Mouse (Mus musculus): ENCODE results near the gene Cask. TPM values are rescaled to one million over a fixed set of nuclear protein-coding genes. Genes with fewer than 3 reads are reported as not detected.

The Cask gene
- polyA plus RNA-seq, 1 experiment from 2014 or later, result 16.4 TPM

GRCm38 (mm10) chrX:13716796-13717569 lies 134.2 kb downstream of the Cask start:
- Histone ChIP-seq H3K9me3 (no peaks in the 10 kb centered on the region), H3K27me3 (replicated peaks) (no peaks in the 10 kb centered on the region), H3K36me3 (no peaks in the 10 kb centered on the region), H3K4me1 (no peaks in the 10 kb centered on the region), H3K4me3 (replicated peaks) (no peak overlapping the region), H3K27ac (peak overlapping the region; percentile 44; the same call in 1 of the 2 replicates), H3K9ac (no peak overlapping the region), H3K4me2 (no peak overlapping the region)
- ATAC-seq (ENCODE audit: insufficient read depth, low FRiP score, low read depth), result peak; percentile 89
- 60% methylated on average over 4 of the region's 4 CpGs for WGBS

- no peaks in the 10 kb centered on the region for H3K9me3 ChIP-seq
Observed at GRCm38 (mm10) chrX:13710174-13710573, 141.0 kb downstream of the Cask start.

GRCm38 (mm10) chrX:13705051-13705450 lies 146.1 kb downstream of the Cask start:
- H3K9ac ChIP-seq, result no peak overlapping the region
- no peak overlapping the region for H3K4me2 ChIP-seq
- H3K36me3 ChIP-seq, result no peaks in the 10 kb centered on the region
- 29% methylated on average over 2 of the region's 2 CpGs for WGBS
- H3K27ac ChIP-seq, result no peak overlapping the region
- H3K4me3 ChIP-seq (replicated peaks), result no peak overlapping the region
- no peaks in the 10 kb centered on the region for H3K4me1 ChIP-seq
- no peaks in the 10 kb centered on the region for H3K9me3 ChIP-seq
- no peak for ATAC-seq (ENCODE audit: insufficient read depth, low FRiP score, low read depth)
- H3K27me3 ChIP-seq (replicated peaks), result no peaks in the 10 kb centered on the region

More at GRCm38 (mm10) chrX:13710174-13710573, 141.0 kb downstream of the Cask start:
- H3K4me3 ChIP-seq (replicated peaks), result no peak overlapping the region
- 46% methylated on average over 2 of the region's 2 CpGs for WGBS
- H3K4me1 ChIP-seq, result no peaks in the 10 kb centered on the region
- no peak; the same call in 1 of the 2 replicates for ATAC-seq (ENCODE audit: insufficient read depth, low FRiP score, low read depth)
- no peak overlapping the region for H3K27ac ChIP-seq
- no peak overlapping the region for H3K4me2 ChIP-seq
- no peak overlapping the region for H3K9ac ChIP-seq
- H3K36me3 ChIP-seq, result no peaks in the 10 kb centered on the region
- H3K27me3 ChIP-seq (replicated peaks), result no peaks in the 10 kb centered on the region

GRCm38 (mm10) chrX:13700681-13701080 lies 150.5 kb downstream of the Cask start:
- Histone ChIP-seq H3K27me3 (replicated peaks) (no peaks in the 10 kb centered on the region), H3K4me1 (no peaks in the 10 kb centered on the region), H3K4me3 (replicated peaks) (no peak overlapping the region), H3K9ac (no peak overlapping the region), H3K36me3 (no peaks in the 10 kb centered on the region), H3K4me2 (no peak overlapping the region), H3K9me3 (no peaks in the 10 kb centered on the region), H3K27ac (no peak overlapping the region)
- 78% methylated on average over 3 of the region's 3 CpGs for WGBS
- ATAC-seq (ENCODE audit: insufficient read depth, low FRiP score, low read depth), result no peak

- H3K4me2 ChIP-seq, result no peak overlapping the region
Observed at GRCm38 (mm10) chrX:13691865-13692264, 159.3 kb downstream of the Cask start.

GRCm38 (mm10) chrX:13688356-13688755 lies 162.8 kb downstream of the Cask start:
- H3K36me3 ChIP-seq, result no peaks in the 10 kb centered on the region
- H3K27ac ChIP-seq, result no peak overlapping the region
- H3K9me3 ChIP-seq, result no peaks in the 10 kb centered on the region
- H3K27me3 ChIP-seq (replicated peaks), result no peaks in the 10 kb centered on the region
- H3K4me3 ChIP-seq (replicated peaks), result no peak overlapping the region
- no peaks in the 10 kb centered on the region for H3K4me1 ChIP-seq
- ATAC-seq (ENCODE audit: insufficient read depth, low FRiP score, low read depth), result no peak
- no peak overlapping the region for H3K4me2 ChIP-seq
- WGBS, result 71% methylated on average over 2 of the region's 2 CpGs
- no peak overlapping the region for H3K9ac ChIP-seq

More at GRCm38 (mm10) chrX:13691865-13692264, 159.3 kb downstream of the Cask start:
- Histone ChIP-seq H3K4me1 (no peaks in the 10 kb centered on the region), H3K27me3 (replicated peaks) (no peaks in the 10 kb centered on the region), H3K9ac (no peak overlapping the region), H3K4me3 (replicated peaks) (no peak overlapping the region), H3K27ac (no peak overlapping the region), H3K36me3 (no peaks in the 10 kb centered on the region), H3K9me3 (no peaks in the 10 kb centered on the region)
- WGBS, result 77% methylated on average over 4 of the region's 4 CpGs
- ATAC-seq (ENCODE audit: insufficient read depth, low FRiP score, low read depth), result no peak

- H3K9me3 ChIP-seq, result no peaks in the 10 kb centered on the region
- WGBS, result 88% methylated on average over 1 of the region's 1 CpGs
- no peak overlapping the region for H3K4me2 ChIP-seq
- H3K27ac ChIP-seq, result no peak overlapping the region
- no peaks in the 10 kb centered on the region for H3K36me3 ChIP-seq
- no peak for ATAC-seq (ENCODE audit: insufficient read depth, low FRiP score, low read depth)
- H3K4me1 ChIP-seq, result no peaks in the 10 kb centered on the region
- no peak overlapping the region for H3K9ac ChIP-seq
- H3K4me3 ChIP-seq (replicated peaks), result no peak overlapping the region
- no peaks in the 10 kb centered on the region for H3K27me3 ChIP-seq (replicated peaks)
Observed at GRCm38 (mm10) chrX:13686589-13686988, 164.6 kb downstream of the Cask start.

- Histone ChIP-seq H3K36me3 (no peaks in the 10 kb centered on the region), H3K27ac (no peak overlapping the region), H3K4me3 (replicated peaks) (no peak overlapping the region), H3K9me3 (no peaks in the 10 kb centered on the region), H3K4me2 (no peak overlapping the region), H3K9ac (no peak overlapping the region), H3K4me1 (no peaks in the 10 kb centered on the region), H3K27me3 (replicated peaks) (no peaks in the 10 kb centered on the region)
- WGBS, result 86% methylated on average over 3 of the region's 3 CpGs
- no peak for ATAC-seq (ENCODE audit: insufficient read depth, low FRiP score, low read depth)
Observed at GRCm38 (mm10) chrX:13681748-13682147, 169.4 kb downstream of the Cask start.

- no peaks in the 10 kb centered on the region for H3K9me3 ChIP-seq
- no peak for ATAC-seq (ENCODE audit: insufficient read depth, low FRiP score, low read depth)
- no peak overlapping the region for H3K4me2 ChIP-seq
- 83% methylated on average over 3 of the region's 3 CpGs for WGBS
- H3K9ac ChIP-seq, result no peak overlapping the region
- H3K27me3 ChIP-seq (replicated peaks), result no peaks in the 10 kb centered on the region
- H3K36me3 ChIP-seq, result no peaks in the 10 kb centered on the region
- H3K4me1 ChIP-seq, result no peaks in the 10 kb centered on the region
- no peak overlapping the region for H3K4me3 ChIP-seq (replicated peaks)
- no peak overlapping the region for H3K27ac ChIP-seq
Observed at GRCm38 (mm10) chrX:13673001-13673400, 178.2 kb downstream of the Cask start.

GRCm38 (mm10) chrX:13670342-13670741 lies 180.8 kb downstream of the Cask start:
- Histone ChIP-seq H3K4me2 (no peak overlapping the region), H3K4me3 (replicated peaks) (no peak overlapping the region), H3K27ac (no peak overlapping the region), H3K27me3 (replicated peaks) (no peaks in the 10 kb centered on the region), H3K9ac (no peak overlapping the region), H3K36me3 (no peaks in the 10 kb centered on the region), H3K4me1 (no peaks in the 10 kb centered on the region), H3K9me3 (no peaks in the 10 kb centered on the region)
- WGBS, result 75% methylated on average over 3 of the region's 3 CpGs
- ATAC-seq (ENCODE audit: insufficient read depth, low FRiP score, low read depth), result no peak

- Histone ChIP-seq H3K4me3 (replicated peaks) (no peak overlapping the region), H3K4me1 (no peaks in the 10 kb centered on the region), H3K9ac (no peak overlapping the region), H3K36me3 (no peaks in the 10 kb centered on the region), H3K27me3 (replicated peaks) (no peaks in the 10 kb centered on the region), H3K27ac (no peak overlapping the region), H3K4me2 (no peak overlapping the region), H3K9me3 (no peaks in the 10 kb centered on the region)
- 77% methylated on average over 5 of the region's 5 CpGs for WGBS
- ATAC-seq (ENCODE audit: insufficient read depth, low FRiP score, low read depth), result no peak
Observed at GRCm38 (mm10) chrX:13668867-13669266, 182.3 kb downstream of the Cask start.

- Histone ChIP-seq H3K4me2 (no peak within 1 kb of the TSS), H3K4me3 (replicated peaks) (no peak within 1 kb of the TSS), H3K4me1 (no peaks in the 10 kb centered on the region), H3K9ac (no peak within 1 kb of the TSS), H3K27me3 (replicated peaks) (no peaks in the 10 kb centered on the region), H3K27ac (no peak within 1 kb of the TSS), H3K9me3 (no peaks in the 10 kb centered on the region), H3K36me3 (no peaks in the 10 kb centered on the region)
- ATAC-seq (ENCODE audit: insufficient read depth, low FRiP score, low read depth), result no peak
- 84% methylated on average over 5 of the region's 5 CpGs for WGBS
Observed at GRCm38 (mm10) chrX:13661063-13661462, 190.1 kb downstream of the Cask start, which contains the start of gene Gpr82. Gene Gpr82, plus strand, starts transcription at chrX:13661363.

All from stomach, embryonic 15.5 days (tissue).